Mouse (Mus musculus) brain, embryonic 14.5 days (tissue): ENCODE measurements at regions not wholly inside any gene's neighbourhood (a gene's known extent, or its start where the extent isn't known, plus 50 kb on each side); places are given as distances from the start of the nearest gene placed in this dataset.

Experiments used
- CTCF ChIP-seq: fragments of 200-500 bp; IDR thresholded peaks from 2 replicates; pipeline ENCODE4 v1.5.1; 2012; ENCODE audit warnings: inconsistent platforms, mild to moderate bottlenecking, moderate library complexity, borderline replicate concordance; ENCODE audit not compliant: insufficient read depth, insufficient read length; ENCODE audit errors: extremely low read depth
- POLR2A ChIP-seq: fragments of 200-500 bp; IDR thresholded peaks from 2 replicates; pipeline ENCODE4 v1.6.1; 2012; ENCODE audit warnings: mild to moderate bottlenecking, inconsistent platforms, borderline replicate concordance; ENCODE audit not compliant: poor library complexity, insufficient read depth, insufficient read length, severe bottlenecking; ENCODE audit errors: extremely low read depth

DNA sequence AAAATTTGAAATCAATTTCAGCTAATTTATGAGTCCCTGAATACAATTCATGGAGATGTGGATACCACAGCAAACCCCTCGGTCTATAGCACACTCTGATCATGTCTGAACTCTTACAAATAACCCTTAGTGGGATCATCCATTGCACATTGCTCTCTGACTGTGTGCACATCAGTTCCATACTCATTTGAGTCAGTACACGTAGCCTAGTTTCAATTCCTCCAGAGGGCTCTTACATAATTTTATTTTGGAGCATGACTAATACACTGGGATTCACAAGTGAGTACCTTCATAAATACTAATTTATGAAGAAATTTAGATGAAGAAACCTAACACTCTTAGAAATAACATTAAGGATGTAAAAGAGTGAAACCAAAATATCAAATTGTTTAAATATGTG, 978.3 kb downstream of the Pdha2 start:
- TF ChIP-seq CTCF, result no peak
- no peak for TF ChIP-seq POLR2A
